Mouse (Mus musculus) kidney, postnatal 25 days (tissue): ENCODE data around the gene Lipc.

ENCODE experiments used
- DNase-seq, 2 experiments: peaks; one replicate each; pipeline ENCODE4 v3.0.0; 2021; ENCODE audit warnings: mixed read lengths in 2 of 2

The Lipc gene

DNA sequence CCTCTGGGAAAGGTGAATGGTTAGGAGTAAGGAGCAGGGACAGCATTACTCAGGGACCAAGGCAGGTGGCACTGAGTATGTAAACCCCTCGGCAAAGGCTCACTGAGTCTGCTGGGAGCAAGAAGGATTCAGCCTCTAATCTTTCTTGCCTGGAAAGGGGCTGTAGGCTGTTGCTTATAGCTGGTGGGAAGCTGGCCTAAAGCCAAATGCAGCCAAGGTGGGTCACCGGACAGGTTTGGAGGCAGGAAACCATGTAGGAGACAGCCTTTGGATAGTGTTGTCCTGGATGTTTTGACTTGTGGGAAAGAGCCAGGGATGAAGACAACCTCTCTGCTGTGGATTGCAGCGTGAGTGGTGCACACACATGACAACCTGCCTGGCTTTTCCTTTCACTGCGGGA is 40.9 kb downstream of the Lipc start:
- no peak for DNase-seq

DNA sequence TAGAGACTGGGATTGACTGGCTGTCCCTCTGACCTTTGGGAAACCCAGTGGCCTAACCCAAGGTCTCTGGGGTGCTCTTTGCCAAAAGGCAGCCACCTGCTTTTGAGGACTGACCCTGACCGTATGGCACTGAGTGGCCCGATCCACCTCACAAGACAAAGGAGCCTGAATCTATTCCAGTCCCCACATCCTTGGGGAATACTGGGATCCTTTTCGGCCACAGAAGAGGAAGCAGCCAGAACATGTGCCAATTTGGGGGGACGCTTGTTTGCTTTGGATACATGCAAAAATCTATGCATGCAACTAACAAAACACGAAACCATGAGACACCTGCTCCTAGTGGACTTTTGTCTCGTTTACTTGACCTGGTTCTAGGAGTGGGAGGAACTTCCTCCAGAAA is 41.7 kb downstream of the Lipc start:
- DNase-seq = peak; percentile 35 to 65

DNA sequence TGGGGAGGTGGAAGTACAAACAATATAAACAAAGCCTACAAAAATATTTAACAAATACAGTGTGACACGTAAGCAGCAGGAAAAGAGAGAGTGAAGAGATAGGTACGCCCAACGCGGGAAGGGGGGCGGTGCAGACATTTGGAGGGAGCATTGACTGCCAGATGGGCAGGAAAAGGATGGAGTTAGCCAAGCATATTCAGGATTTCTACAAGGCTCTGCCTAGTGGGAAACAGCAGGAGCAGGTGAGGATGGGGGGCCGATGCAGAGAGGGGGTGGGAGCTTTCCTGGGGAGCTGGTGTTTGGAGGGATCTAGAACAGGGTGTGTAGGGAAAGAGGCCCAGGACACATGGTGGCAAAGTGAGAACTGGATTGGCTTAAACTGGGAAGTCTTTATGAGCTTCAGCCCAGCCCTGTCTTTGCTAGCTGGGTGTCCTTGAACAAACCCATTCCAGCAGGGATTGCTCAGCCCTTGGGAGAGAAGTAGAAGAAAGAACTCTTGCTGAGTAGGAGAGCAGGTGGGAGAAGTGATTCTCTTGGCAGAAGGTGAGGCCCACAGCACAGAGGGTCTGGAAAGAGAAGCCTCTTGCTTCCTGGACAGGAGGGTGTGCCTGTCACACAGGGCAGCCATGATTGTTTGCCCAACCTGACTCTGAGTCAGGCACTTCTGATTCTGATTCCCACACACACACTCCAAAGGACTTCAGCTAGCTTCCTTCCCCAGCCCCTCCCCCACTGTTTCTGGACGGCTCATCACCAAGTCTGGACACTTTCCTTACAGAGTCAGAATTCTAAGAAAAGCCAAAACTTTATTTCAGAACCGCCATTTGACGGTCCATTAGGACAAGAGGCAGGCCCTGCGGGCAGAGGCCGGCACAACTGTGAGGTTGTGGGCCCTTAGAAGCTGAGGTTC is 49.0 kb downstream of the Lipc start:
- DNase-seq = no peak

DNA sequence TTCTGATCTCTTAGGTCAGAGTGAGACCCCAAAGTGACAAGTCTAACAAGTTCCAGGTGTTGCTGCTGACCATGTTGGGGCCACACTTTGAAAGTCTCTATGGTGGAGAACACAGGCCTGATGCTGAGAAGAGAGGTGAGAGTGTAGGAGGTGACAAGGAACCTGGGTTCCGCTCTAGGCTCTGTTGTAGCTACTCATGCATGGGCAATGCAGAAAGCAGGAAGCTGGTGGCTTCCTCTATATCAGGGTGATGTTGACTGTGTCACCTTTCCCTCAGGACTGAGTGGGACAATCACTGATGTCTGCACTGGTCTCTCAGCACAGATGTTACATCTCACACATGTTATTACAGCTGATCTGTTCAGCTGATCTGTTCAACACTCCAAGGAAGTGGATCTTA is 57.8 kb downstream of the Lipc start:
- DNase-seq = no peak

DNA sequence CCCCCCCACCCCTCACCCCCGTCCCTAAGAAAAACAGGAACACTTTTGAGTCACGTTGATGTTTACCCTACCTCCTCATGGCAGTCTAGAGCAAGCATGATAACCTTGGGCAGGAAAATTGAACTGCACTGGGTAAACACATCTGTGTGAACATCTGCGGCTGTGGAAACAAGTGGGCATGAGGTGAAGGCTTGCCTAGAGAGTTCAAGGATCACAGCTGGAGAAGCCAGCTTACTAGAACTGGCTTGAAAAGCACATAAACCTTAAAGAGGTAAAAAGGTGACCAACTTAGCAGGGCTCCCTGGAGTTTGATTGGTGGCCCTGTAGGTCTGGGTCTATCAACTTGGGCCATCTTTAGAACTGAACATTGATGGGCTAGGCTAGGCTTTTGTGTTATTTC is 58.5 kb downstream of the Lipc start:
- DNase-seq = no peak

DNA sequence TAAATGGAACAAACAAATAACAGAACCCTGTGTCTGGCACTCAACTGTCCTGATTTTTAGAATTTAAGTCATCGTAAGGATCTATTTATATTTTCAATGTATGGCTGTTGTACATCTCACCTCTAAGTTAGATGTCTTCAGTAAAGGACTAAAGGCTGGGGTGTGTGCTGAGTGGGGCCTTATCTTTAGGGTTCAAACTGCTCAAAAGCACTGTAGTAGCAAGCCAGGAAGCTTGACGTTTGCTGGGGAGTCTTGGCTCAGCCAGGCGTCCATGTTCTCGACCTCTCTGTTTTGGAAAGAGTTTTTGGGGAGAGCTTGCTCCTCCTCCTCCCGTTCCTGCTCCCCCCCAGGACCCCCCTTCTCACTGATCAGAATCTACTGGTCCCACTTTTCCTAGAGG is 59.4 kb downstream of the Lipc start:
- DNase-seq = no peak

DNA sequence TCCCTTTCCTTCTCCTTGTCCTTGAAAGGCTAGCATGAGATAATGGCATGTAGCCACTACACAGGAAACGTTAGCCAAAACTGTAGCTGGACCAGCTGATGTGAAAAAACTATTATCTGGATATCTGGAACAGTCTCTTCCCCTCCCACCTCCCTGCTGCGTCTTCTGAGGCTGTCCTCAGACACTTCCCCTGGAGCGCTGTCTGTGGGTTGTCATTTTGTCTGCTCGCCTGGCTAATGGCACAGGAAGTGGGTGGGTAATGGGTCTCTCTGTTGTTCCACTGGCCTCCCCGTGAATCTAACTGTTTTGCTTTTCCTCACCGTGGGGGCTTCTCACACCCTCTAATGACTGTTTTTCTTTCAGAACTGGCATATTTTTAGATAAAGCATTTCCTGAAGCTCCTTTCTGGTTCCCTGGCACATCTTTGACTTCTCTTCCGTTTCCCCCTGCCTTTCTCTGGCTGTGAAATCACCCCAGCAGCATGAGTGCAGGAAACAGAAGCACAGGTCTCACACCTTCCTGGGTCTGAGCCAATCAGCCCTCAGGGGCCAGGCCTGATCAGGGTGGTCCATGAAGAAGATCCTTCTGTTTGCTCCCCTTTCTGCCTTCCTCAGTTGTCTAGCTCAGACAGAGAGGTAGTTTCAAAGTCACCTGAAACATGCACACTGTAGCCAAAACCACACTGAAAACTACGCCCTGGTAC is 60.4 kb downstream of the Lipc start:
- DNase-seq = peak; percentile 55 to 85

DNA sequence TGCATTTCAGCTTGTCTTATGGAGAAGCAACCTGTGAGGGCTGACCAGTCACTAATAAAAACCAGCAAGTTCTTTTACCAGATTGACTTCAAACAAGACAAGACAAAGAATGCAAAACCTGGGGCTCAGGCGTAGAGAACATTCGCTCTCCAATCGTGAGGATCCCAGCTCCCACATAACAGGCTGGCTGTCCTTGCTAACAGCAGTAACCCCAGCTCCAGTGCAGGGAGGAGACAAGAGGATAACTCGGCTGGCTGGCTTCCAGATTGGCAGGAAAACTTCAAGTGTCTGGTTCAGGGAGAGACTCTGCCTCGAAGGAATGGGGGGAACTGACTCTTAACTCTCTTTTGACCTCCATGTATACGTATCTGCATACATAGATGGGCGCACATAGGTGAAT is 61.3 kb downstream of the Lipc start:
- DNase-seq = peak; percentile 57 to 60

DNA sequence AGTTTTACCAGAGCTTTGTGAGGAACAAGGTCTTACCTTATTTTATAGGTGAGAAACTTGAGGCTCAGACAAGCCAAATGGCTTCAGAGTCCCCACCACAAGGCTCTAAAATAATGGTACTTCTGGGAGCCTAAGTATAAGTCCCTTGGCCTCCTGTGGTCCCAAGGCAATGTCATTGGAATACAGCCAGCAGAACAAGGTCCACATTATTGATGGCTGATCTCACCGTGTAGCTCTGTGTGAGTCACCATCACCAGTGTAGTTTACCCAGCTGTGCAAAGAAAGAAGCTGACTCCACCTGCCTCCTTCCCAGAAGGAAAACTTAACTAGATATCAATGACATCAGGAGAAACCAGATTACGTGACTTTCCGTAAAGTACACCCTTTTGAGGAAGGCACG is 63.1 kb downstream of the Lipc start:
- no peak for DNase-seq

DNA sequence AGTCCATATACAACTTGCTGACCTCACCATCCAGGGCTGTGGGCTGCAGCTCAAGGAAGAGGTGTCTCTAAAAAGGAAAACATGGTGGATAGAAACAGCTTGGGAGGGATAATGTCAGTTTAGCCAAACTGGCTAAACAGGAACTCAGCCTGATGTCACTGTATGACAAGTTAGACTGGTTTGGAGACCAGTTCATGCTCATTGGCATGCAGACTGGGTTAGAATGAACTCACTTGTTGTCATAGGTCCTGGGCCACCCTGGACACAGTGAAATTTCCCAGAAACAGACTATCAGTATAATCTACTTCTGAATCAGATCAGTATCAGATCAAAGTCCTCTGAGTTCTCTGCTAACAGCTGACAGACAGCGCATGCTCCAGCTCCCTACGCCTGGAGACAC is 63.5 kb downstream of the Lipc start:
- no peak for DNase-seq

DNA sequence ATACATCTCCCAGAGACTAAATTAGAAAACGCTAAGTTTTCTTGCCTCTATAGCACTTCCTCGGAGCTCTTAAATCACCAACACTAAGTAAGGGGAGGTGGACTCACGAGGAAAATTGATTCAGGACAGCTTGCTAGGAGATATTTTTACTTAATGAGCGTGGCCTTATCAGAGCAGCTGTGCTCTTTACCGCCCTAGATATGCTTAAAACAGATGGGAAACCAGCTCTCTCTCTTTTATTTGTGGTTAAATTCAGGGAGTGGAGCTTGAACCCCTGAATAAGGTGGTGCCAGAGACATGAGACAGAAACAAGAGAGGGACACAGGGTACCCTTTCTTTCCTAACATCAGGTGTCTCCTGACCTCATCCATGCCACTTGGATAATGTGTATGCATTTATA is 70.0 kb downstream of the Lipc start:
- no peak for DNase-seq

DNA sequence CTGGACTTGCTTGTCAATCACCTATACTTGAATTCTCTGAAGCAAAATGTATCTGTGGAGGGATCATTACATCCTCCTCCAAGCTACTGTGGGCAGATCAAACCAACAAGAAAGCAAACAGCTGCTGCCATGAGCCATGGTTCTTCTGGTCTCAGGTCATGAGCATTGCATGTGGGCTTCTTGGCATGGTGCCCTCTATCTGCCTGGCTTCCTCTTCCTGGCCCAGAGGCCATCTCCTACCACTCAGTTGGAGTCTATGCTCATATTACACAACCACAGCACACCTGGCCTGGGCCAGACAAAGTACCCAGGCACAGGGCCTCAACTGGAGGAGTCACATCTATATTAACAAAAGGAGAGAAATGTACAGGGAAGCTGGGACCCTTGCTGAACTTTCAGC is 73.2 kb downstream of the Lipc start:
- peak in 1 of 2 experiments; percentile 44 for DNase-seq

DNA sequence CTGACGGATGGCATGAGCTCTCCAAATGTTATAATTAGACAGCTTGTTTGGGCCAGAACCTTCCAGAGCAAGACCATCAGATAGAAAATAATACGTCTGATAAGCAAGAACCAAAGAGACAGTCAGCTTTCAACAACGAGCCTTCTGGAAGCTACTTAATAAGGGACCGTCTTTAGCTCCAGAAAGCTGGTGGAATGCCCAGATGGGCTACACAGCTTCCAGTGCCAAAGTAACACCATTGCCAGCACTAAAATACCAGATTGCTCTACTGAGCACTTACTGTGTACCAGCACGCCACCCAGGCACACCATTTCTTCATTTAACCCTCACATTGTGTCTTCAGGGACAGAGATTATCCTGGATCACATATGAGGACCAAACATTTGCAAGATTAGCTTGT is 73.9 kb downstream of the Lipc start:
- DNase-seq = no peak

DNA sequence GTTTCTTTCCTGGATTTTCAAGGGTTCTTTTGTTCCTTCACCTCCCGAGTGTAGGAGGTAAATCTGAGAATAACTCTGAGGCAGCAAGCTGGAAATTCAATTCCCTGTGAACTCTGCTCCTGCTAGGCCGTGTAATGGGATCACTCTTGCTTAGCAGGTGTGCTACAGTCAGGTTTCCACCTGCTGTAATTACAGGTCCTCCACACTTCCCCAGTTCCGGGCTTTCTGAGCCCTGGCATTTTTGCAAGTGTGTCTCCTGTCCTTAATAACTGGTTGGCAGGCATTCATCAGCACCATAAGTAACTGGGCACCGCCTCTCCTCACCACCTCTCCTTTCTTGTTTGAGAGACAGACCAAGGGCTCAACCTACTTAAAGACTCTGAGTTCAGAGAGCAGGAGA is 76.5 kb downstream of the Lipc start:
- DNase-seq = no peak

DNA sequence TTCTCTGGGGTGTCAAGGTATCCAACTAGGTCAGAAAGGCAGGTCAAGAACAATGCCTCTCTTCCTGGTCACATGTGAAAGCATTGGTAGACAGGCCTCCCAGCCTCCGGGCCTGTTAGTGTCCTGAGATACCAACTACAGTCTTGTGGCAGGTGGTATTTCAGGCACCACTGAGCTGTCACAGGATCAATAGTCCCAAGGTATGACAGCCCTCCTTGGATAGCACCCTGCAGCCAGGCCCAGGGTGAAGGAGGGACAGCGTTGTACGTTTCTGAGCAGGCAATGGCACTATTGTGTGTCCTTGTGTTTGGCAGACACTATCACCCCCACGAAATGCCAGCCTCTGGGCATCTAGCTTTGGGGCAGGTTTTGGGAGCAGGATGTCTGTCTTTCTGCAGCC is 77.0 kb downstream of the Lipc start:
- no peak for DNase-seq

DNA sequence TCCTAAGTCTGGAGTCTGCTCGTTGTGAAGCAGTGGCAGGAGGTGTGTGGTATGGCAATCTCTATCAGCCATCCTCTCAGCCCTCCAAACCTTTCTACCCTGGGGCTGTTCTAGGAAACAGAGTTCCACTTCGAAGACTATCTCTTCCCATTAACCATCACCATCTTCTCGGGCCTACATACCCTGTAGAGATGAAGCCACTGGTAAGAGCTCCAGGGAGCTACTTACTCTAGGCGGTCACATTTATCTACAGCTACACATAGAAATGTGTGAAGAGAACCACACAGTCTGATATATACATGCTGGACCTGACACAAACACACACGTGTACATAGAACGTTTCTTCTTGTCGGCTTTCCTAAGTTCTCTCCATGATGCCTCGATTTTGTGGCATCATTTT is 79.4 kb downstream of the Lipc start:
- no peak for DNase-seq

DNA sequence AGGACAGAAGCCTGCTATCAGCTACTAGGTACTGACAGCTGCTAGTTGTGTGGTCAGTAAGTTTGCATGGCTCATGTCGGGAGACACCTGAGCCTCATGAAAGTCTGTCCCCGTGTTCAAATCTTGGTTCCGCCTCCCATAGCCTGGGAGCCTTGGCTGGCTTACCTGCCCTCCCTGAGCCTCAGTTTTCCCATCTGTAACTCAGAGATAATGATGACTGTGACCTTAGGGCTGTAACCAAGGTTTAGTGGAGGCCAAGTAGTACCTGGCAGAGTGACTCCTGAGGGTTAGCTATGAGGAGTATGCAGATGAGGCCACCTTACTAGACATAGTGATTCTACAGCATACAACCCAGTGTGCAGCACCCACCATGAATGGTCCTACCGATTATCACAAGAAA is 81.7 kb downstream of the Lipc start:
- no peak for DNase-seq

DNA sequence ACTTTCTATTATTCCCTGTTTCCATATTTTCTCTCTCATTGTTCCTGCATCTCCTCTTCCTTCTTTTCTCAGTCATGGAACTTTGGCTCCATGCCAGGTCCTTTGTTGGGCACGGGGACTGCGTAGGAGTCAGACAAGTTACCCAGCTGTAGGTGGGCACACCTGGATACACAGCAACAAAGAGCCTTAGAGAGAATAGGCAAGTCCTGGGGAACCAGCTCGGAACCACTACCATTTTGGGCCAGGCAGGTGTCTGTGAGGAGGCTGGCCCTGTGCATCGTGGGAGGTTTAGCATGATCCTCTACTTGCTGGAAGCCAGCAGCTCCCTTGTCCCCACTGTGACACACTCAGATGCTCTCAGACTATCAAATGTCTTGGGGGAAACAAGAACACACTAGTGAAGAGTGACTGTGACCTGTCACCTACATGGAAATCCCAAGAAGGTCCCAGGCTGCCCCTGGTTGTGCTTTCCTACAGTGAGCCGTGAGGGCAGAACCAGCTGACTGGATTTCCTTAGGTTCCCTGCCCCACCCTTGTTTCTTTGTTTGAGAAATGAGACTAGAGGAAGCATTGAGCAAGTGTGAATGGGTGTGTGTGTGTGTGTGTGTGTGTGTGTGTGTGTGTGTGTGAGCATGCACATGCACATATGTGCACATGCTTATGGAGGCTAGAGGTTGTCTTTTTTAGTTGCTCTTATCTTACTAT is 82.7 kb downstream of the Lipc start:
- no peak for DNase-seq

DNA sequence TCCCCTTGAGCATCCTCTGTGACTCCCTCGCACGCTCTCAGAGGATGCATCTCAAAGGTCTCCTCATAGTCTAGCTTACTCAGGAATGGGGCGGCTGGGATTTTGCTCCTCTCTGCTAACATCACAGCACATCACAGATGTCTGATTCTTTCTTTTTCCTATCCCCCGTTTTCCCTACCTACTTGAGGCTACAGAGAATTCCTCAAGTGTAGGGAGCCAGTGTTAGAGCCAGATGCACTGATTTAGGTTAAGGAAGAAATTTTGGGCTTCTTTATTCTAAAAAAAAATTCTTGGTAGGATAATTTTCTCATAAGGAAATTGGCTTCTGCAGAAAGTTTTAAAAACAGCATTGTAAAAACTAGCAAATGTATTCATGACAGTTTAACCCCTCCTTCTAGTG is 84.6 kb downstream of the Lipc start:
- DNase-seq = no peak

DNA sequence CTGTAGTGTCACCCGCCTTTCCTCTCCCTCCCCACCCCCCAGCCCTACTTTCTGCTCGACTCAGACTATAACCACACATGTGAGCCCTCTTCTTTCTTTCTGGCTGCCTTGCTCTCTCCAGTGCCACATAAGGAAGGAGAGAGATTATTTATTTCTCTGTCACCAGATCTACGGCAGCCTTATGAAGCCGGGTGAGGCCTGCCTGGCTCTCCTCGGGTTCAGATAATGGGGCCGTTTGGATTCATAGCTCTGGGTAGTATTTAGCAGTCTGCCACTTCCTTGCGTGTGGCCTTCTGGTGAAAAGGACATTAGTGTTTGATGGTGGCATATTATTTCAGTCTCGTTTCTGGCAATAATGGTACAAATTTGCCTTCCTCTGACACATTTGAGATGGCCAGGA is 88.0 kb downstream of the Lipc start:
- no peak for DNase-seq

DNA sequence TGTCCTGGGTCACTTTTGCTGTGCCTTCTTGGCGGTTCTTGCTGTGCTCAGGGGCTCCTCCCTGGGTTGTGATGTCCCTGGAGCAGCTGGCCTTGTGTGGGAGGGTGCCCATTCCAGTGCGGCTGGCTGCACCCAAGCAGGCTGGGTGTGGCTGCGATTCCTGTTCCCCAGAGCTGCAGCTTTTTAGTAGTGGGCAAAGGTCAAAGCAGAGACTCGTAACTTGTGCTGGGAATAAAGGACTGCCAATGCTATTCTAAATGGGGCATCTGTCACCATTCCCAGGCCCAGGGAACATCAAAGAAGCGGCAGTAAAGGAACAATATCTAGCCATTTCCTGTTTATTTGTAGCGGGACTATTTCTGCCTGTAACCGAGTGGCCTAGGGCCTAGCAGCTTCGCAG is 88.7 kb downstream of the Lipc start:
- DNase-seq = peak; percentile 60 to 81

DNA sequence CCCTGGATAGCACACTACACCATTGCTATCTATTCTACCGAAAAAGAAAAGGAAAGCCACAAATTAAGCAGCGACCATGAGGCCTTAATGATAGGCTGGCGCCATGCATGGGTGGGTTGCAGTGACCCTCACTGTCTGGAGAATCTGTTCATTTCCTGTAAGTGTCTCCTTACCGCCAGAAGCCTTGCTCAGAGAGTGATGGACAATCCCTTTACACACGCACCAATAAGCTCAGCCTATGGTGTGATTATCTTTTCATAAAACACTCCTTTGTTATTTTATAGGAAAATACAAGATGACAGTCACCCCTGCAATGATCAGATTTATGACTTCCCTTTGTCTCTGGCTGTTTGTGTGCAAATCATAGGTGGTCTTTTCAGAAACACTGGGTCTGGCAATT is 92.8 kb downstream of the Lipc start:
- no peak for DNase-seq

DNA sequence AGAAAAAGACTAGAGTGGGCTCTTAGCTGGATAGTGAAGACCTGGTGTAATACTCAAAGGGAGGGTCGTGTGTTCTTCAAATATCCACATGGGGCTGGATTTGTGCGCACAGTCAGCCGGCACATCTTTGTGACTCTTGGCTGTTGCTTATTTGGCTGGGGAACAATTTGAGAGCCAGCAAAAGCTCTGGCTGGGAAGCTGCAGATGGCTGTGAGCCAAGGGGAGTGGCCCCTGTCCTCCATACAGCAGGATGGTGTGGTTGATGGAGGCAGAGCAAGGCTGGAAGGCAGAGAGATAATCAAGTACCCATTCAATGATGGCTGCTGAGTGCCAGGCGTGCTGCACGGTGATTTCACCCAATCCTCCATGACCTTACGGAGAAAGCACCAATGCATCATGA is 96.2 kb downstream of the Lipc start:
- no peak for DNase-seq

DNA sequence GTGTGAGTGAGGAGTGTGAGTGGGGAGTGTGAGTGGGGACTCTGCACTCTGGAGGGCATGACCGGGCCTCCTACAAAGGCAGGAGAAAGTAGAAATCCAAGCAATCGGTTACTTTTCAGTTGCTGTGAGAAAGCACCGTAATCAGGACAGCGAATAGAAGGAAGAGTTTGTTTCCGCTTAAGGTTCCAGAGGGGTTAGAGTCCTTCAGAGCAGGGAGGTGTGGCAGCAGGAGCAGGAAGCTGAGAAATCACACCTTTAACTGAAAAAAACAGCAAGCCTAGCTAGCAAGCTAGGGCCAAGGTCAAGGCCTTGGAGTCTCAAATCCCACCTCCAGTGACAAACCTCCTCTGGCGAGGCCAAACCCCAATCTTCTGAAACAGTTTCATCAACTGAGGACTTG is 97.1 kb downstream of the Lipc start:
- DNase-seq = no peak
